Mouse (Mus musculus) testis, postnatal 14 days (tissue): ENCODE results near the gene Ttyh3.
"Not testable (repeated sequence)": the region's sequence is repeated elsewhere in the genome, so short reads cannot be mapped to it uniquely, and the experiment has no call there.

ENCODE experiments used
- DNase-seq: peaks from one replicate; pipeline ENCODE4 v3.0.0; 2021; ENCODE audit warnings: low spot score

Ttyh3 gene

DNA sequence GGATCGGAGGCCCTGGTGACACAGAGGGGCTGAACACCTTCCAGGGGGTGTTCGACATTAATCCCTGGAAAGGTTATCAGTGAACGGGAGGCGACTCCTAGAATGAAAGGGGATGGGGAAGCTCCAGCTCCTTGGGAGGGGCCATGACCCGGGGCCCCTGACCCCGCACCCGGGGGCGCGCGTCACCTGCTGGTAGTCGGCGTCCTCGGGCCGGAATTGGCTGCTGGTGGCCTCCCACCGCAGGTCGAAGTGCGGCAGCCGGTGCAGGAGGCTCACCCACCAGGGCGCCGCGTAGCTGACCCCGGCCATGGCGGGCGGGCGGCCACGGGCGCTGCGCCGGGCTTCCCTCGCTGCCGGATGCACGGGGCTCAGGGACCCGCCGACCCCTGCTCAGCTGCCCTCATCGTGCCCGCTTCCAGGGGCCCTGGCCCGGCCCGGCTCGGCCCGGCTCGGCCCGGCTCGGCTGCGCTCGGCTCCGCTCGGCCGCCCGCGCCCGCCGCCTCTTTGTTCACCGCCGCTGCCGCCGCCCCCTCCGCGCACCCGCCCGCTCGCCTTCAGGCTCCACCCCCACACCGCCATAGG is at the start of gene Ttyh3:
Gene Ttyh3, minus strand, starts transcription at position 513 of the 582 bp plus-strand sequence.
- peak; percentile 55 for DNase-seq

DNA sequence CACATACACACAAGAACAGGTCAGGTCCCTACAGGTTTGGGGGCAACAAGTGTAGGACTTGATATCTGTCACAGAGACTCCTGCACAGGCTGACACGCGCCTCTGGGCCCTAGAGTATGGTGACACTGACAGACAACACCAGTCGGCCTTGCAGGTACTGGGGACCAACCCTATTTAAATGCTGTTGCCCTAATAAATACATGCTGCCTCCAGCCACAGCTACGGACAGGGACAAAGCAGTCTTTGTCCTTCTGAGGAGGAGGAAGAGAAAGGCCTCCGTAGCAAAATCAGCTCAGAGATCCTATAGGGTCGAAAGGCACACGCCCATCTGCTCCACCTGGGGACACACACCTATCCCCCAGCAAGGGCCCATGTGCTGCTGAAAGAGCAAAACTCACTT is 47.2 kb upstream of the Ttyh3 start:
- no peak for DNase-seq

DNA sequence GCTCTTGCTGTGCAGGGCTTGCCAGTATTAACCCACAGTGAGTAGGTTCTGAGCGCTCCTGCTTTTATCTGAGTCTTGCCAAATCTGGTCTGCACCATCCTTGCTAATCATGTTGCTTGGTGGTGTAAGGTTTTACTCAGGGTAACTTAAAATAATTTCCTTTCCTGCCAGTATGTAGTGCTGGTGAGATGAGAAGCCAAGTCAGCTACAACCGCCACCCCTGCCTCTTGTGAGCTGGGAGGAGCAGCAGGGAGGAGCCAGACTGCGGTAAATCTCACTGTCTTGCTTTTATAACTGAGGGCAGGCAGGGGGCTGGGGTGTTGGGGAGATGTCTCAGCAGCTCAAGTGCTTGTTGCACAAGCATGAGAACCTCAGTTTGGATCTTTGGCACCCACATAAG is 39.6 kb upstream of the Ttyh3 start:
- DNase-seq = no peak

DNA sequence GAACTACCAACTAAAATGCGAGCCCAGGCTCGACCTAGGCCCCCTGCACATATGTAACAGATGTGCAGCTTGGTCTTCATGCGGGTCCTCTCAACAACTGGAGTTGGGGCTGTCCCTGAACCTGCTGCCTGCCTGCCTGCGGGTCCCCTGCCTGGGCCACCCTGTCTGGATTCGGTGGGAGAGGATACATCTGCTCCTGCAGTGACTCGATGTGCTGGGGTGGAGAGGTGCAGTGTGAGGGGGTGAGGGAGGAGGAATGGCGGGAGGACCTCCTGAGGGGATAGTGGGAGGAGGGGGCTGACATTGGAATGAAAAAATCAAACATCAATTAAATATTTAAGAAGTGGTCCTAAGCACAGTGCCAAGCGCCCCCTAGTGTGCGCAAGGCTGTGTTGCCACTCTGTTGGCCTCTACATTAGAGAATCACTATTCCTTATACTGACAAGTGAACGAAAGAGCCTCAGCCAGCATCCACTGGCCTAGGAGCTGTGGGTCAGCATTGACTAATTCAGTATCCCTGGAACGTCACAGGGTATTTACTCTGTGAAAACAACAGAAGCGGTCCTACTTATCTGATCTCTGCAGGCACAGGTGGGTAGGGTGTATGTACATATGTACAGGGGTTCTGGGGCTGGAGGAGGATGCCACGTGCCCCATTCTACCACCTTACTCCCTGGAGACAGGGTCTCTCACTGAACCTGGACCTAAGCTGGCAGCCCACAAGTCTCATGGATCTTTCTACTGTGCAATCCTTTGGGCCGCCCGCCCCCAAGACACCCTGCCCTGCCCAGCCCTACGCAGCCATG is 35.7 kb upstream of the Ttyh3 start:
- DNase-seq = no peak

DNA sequence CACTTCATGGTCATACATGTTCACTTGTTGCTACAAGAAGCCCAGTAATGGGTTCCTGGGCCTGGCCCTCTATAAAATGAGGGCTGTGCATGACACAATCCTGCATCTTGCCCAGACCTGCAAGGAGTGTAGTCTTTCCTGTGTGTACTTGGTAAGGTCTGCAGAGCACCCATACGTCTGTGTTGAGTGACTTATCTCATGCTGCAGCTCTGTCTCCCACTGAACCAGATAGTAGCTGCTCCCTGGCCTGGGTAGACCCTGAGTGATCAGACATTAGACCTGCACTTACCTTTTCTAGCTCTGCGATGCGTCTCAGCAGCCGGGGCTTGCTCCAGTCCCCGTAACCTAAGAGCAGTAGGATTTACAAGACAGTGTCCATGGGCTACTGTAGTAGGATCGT is 33.3 kb upstream of the Ttyh3 start:
- DNase-seq = no peak

DNA sequence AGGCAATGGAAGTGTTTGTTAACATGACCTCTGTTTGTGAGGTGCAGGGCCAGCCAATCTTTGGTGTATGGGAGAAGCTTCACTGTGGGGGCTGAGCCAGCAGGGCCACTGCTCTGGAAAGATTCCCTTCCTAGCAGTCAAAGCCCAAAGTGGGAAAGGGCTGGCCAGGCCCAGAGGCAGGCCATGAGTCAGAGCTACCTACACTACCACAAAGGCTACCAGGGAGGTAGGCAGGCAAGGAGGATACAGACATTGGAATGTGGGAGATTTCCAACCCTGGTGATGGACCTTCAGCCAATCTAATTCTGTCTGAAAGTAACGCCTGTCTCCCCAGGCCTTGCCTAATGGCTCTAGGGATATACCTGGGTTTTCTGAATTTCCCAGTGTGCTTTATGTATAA is 32.1 kb upstream of the Ttyh3 start:
- no peak for DNase-seq

DNA sequence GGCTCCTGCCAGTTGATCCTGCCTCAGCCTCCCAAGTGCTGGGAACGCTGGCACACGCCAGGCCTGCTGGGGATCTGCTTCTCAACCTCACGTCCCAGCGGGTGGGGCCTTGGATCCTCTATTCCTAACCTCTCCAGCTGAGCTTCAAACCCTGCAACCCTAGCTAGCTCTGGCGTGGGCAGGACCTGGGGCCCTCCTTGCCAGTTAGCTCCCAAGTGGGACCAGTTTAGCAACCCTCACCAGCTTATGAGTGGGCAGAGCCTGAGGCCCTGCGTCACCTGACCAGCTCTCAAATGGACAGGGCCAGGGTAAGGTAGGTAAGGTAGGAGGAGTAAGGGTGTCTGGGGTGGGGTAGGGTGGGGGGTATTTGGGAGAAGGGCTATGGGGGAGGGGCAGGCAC is 31.2 kb upstream of the Ttyh3 start:
- DNase-seq = no peak

DNA sequence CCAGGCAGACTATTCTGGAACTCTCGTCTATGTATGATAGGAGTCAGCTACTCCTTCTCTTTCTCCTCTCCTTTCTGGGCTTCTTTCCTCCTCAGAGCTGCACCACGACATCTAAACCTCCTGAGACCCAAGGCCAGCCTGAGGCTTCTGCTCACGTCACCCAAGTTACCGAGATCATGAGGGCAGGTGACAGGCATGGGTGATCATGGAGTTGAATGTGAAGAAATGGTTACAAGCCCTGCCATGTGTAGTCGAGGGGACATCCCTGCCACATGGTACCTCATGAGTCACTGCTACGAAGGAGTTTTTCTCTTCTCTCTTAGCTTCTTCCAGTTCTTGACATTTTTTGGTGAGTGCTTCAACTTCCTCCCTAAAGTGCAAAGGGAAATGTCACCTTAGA is 28.3 kb upstream of the Ttyh3 start:
- DNase-seq = no peak

DNA sequence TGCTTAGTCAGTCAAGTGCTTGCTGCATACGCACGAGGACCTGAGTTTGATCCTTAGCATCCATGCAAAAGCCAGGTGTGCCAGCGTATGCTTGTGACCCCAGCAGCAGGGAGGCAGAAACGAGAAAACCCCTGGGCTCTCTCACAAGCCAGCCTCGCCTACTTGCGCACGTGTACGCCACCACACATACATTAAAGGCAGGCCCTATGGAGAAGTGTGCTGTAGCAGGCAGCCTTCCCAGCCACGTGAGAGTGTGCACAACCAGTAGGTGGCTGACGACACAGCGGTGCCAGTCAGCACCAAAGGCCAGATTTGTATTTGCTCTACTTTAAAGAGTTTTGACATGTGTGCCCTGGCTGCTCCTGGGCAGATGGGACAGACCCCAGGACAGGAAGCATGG is 26.8 kb upstream of the Ttyh3 start:
- DNase-seq = no peak

DNA sequence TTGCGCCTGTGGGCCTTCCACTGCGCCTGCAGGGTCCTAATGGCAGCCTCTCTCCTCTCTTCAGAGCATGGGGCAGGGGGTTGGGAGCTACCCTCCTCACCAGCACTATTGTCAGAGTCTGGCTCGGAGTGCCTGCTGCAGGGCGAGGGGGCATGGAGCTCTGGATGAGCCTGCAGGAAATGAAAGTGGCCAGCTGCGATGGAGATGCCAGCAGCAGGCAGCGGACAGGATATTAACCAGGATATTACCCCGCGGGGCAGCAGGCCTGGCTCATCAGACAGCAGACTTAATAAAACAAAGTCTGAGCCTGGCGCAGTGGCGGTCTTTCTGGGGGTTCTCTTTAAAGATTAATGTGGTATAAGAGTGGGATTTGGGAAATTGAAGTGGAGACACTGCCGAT is 26.2 kb upstream of the Ttyh3 start:
- no peak for DNase-seq

DNA sequence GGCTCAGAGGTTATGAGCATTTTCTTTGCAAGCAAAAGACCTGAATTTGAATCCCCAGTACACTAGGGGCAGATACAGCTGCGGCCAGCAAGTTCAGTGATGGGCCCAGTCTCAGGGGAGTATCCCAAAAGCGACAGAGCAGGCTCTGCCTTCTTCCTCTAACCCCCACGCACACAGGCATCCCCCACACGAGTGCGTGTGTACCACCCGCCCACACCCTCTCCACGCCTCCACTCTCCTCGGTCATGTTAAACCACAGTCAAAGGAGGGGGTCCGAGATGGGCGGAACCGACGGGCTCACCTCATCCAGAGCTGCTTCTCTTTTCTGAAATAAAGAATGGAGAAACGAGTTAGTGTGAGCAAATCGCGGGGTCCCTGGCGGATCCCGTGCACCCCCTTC is 25.2 kb upstream of the Ttyh3 start:
- no peak for DNase-seq

DNA sequence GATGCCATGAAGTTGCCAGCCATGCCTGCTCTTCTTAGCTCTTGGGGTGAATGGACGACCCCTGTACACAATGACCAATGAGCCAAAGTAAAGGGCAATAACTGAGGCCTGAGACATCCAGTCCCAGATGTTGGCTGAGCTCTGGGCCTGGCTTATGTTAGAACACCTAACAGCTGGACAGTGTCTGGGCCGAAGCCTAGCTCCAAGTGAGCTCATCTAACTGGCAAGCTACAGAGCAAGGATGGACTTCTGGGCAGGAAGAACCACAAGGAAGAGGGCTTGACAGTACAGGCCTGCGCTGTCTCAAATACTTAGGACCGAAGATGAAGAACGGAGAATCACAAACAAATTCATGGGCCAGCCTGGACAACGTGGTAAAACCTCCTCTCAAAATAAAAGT is 23.8 kb upstream of the Ttyh3 start:
- not testable (repeated sequence) for DNase-seq

DNA sequence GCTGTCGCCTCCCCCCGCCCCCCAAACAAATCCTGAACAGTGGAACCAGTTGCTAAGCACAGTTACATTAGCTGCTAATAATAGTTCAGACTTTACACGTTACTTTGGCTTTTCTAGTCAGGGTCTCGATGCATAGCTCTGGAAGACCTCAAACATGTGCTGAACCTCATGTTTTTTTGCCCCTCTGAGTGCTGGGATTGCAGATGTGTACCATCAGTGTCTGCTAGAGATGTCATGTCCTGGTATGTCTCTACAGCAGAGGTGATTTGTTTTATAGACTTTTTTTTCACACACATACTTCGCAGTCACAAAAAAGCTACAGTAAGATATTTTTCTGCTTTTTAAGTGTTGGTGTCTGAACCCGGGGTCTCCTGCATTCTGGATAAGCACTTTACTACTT is 23.3 kb upstream of the Ttyh3 start:
- no peak for DNase-seq

DNA sequence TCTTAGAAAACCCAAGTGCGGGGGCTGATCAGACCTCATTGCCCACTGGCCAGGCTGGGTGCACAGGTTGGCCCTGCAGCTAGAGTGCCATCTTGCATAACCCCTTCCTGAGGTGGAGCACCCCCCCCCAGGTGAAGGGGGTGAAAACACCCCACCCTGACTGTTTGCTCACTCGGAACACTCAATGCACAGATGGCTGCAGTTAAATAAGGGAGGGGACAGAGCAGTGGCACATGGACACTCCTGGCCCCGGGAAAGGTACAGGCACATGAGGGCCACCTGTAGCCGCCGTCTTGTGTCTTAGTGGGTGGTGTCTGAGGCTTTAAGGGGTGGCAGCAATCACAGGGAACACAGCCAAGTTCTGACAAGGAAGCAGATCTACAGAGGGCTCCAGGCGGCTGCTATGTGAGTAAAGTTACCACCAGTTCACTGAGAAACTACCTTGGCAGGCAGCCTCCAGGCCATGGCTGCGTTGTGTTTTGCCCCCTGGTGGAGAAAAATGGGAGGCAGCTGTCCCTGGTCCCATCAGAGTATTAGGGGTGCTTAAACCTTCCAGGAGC is 14.9 kb upstream of the Ttyh3 start:
- DNase-seq = no peak

DNA sequence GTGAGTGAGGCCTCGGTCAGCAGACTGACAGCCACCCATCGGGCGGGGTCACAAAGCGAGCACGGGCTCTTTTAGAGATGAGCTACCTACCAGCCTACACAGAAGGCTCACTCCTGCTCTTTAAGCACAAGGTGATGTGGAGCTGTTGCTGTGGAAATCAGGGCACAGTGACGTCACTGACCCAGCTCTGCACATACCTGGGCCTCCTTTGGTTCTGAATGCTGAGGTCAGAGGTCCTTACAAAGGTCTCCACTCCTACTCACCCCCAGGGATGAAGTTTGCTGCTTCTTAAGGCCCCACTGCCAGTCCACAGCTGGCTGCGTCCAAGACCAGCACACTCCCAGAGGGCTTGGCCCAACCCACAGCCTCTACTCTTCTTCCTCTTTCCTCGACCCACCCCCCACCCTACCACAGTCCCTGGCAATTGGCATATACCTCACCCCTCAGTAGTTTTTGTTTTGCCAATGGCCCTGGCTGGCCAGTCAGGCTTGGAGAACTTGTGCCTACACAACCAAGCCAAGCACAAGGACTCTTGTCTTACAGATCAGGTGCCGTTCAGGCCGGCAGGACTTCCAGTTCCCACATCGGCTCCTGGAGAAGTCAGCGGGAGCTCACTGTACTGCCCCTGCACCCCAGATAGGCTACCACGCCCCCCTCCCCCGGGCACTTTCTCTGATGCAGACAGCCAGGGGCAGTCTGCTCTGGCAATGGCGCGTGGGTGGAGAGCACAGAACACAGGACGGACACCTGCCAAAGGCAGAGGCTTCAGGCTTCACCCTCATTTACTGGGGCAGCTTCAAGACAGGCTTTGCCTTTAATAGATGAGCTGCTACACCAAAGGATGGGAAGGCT is 14.1 kb upstream of the Ttyh3 start:
- peak; percentile 71 for DNase-seq

DNA sequence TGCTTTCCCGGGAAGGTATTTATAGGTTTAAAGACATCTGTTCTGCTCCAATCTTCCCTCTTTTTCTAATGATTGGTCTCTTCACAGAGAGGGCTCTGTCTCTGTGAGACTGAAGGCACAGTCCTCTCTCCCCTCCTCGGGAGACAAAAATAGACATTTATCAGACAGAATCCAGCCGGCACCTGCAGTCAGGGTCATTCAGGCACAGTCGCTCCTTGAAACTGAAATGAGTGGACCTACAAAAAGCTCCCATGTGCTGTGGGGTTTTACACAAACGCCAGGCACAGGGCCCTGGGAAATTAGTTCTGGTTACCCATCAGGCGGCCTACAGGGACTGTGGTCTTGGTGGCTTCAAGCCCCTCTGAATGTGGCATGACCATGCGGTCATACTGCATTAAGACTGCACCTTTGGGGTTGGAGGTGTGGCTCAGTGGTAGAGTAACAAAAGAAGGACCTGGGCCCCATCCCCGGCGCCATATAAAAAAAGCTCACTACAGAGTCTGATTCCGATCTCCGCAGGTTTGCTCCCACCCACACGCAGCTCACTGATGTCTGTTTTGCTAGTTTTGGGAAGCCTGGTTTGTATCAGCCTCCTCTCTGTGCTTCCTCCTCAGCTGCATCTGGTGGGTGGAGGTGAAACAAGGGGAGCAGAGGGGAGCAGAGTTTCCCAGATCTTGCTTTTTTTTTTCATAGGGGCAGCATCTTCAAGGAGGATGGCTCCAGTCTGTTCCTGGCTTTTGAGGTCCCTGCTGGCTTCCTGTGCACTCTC is 13.2 kb upstream of the Ttyh3 start:
- no peak for DNase-seq

DNA sequence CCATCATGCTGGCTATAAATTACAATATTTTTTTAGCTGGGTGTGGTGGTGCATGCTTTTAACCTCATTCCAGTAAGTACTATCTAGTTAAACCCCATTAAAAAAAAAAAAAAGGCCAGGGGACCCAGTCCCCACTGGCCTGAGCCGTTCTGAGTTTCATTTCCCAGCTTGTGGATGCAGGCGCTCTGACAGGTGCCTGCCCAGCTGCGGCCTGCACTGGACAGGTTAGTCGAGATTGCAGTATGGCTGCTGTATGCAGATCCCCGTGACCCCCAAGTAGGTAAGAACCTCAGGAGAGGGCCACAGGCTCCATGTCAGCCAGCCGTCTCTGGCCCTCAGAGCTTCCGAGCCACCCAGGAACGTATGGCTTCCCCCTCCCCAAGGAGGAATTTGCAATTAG is 12.6 kb upstream of the Ttyh3 start:
- no peak for DNase-seq

DNA sequence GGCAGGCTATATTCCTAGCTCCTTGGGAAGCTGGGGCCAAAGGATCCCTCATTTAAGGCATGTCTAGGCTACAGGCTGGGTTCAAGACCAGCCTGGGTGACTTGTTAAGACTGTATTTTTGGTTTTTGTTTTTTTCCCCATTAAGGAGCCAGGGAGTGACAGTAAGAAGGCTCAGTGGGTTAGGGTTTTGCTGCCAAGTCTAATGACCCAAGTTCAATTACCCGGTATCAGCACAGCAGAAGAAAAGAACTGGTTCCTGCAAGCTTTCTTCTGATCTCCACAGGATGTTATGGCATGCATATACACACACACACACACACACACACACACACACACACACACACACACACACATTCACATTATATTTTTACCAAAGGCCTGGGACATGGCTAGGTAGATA is 11.6 kb upstream of the Ttyh3 start:
- DNase-seq = no peak

DNA sequence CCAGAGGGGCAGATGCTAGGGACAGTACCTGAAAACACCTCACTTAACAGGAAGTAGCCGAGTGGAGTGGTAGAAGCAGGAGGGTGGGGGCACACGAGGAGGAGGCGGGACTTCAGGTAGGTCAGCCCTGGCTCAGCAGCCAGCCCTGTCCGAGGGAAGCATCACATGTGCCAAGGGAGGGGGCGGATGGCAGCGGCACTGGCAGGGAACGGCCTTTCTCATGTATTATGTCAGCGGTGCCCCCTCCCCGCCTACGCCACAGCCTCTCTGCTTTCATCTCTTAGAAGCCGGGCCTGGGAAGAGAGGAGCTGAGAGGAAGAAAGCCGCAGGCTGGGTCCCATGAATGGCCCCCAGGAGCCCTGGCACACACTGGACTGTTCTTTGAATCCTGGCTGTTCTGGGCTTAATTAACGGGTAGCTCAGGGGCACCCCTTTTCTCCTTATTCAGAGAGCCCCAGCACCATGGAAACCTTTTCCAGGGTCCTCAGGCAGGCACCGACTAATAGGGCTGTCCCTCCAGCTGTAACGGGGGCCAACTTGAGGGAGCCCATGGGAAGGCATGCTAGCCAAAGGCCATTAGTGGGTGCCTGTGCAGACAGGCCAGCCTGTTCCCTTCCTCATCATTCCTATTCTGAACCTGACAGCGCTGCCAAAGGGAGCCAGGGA is 10.9 kb upstream of the Ttyh3 start:
- no peak for DNase-seq

DNA sequence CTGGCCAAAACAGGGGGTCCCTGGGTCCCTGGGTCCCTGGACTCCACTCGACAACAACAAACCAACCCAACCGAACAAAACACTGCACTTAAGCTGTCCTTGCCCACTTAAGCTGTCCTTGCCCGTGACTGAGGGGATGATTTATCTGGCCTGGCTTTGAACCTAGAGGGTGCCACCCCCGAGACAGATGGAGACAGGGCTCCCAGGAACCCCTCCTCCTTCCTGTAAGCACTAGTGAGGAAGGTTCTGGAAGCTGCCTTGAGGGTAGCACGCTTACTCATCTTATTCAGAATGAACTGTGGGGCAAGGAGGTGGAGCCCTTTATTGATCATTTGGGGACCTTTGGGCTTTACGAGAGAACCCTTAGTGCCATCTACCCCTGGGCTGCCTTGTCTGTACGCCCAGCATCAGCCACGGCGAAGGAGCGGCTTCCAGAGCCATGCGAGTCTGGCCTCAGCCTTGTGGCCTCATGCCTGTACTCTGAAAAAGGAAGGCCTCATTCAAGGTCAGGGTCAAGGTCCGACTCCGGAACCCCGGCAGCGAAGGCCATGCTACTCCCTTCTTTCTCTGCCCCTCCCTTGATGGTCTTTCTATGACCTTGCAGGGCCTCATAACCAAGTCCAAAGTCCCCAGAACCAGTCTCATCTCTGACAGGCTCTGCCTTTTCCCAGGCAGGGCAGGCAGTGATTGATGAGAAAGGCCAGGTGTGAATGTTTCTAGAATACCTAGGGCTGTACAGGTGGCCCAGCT is 5.4 kb upstream of the Ttyh3 start:
- peak; percentile 64 for DNase-seq

DNA sequence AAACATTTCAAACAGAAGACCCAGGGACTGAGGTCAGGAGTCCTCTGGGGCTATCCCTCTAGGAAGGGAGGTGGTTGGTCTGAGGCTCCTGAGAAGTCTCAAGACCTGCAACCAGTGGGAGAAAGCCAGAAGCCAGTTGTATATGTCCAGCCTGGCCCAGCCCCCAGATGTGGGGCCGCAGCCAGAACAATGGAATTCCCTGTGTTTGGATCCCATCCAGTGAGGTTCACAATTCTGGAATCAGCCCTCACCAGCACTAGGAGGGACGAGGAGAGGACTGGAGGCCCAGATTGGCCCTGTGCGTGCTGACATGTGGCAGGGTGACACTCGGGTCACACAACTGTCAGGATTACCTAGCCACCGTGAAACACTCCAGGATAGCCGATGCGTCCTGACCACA is 3.8 kb upstream of the Ttyh3 start:
- no peak for DNase-seq
